Mouse (Mus musculus) liver, embryonic 14.5 days (tissue): ENCODE measurements around the gene Stxbp4. TPM values are rescaled to one million over a fixed set of nuclear protein-coding genes. Genes with fewer than 3 reads are reported as not detected.

Source experiments
- ATAC-seq: fragments of 200-750 bp; cut with Nextera tagmentation; 2 replicates; pipeline ENCODE4 v1.8.0; 2017; ENCODE audit warnings: moderate number of reproducible peaks, mild to moderate bottlenecking, moderate library complexity; ENCODE audit not compliant: insufficient read depth
- DNase-seq, 3 experiments: peaks; one replicate each; pipeline ENCODE4 v3.0.0-alpha.2; 2012 to 2013; ENCODE audit warnings: low read depth in 3 of 3, low spot score in 3 of 3
- H3K27ac ChIP-seq: fragments of 300-500 bp; sonication (generic); 2 replicates; pipeline ENCODE4 v1.5.1; 2014; ENCODE audit warnings: moderate library complexity, mild to moderate bottlenecking, control low read depth, inconsistent platforms
- H3K27me3 ChIP-seq: fragments of 300-500 bp; sonication (generic); 2 replicates; pipeline ENCODE4 v1.6.1; 2014; ENCODE audit warnings: mild to moderate bottlenecking, low read length, moderate library complexity; ENCODE audit not compliant: control insufficient read depth, insufficient read depth
- H3K36me3 ChIP-seq: fragments of 300-500 bp; sonication (generic); replicated peaks from 2 replicates; pipeline ENCODE4 v1.6.1; 2014; ENCODE audit warnings: low read depth; ENCODE audit not compliant: control insufficient read depth, insufficient read depth
- H3K4me1 ChIP-seq, 2 experiments: fragments of 200-500 bp in 1 of 2; fragments of 300-500 bp in 1 of 2; sonication (generic) in 1 of 2; replicated peaks; 2 replicates each; pipeline ENCODE4 v1.6.1; 2012 to 2014; ENCODE audit warnings: antibody characterized with exemption in 1 of 2, inconsistent platforms in 1 of 2, low read length in 1 of 2; ENCODE audit not compliant: control insufficient read depth in 2 of 2, insufficient read depth in 2 of 2
- H3K4me2 ChIP-seq: fragments of 300-500 bp; sonication (generic); 2 replicates; pipeline ENCODE4 v1.6.1; 2014; ENCODE audit warnings: low read depth, mild to moderate bottlenecking, control low read depth, moderate library complexity
- H3K4me3 ChIP-seq, 2 experiments: fragments of 200-500 bp in 1 of 2; fragments of 300-500 bp in 1 of 2; sonication (generic) in 1 of 2; 2 replicates each; pipeline ENCODE4 v1.5.1; 2012 to 2014; ENCODE audit warnings: low read depth in 2 of 2, low read length in 2 of 2, mild to moderate bottlenecking in 2 of 2, control low read depth in 1 of 2, inconsistent platforms in 1 of 2, moderate library complexity in 1 of 2; ENCODE audit not compliant: insufficient read depth in 1 of 2
- H3K9ac ChIP-seq: fragments of 300-500 bp; sonication (generic); replicated peaks from 2 replicates; pipeline ENCODE4 v1.6.1; 2014; ENCODE audit warnings: mild to moderate bottlenecking, control low read depth, moderate library complexity
- H3K9me3 ChIP-seq: fragments of 300-500 bp; sonication (generic); 2 replicates; pipeline ENCODE4 v1.6.1; 2016; ENCODE audit warnings: low read length, mixed read lengths; ENCODE audit not compliant: control insufficient read depth
- CTCF ChIP-seq: IDR thresholded peaks from 2 replicates; pipeline ENCODE4 v1.5.1; 2016; ENCODE audit warnings: antibody characterized with exemption, low read depth, control low read depth
- EP300 ChIP-seq: IDR thresholded peaks from 2 replicates; pipeline ENCODE4 v1.6.1; 2016; ENCODE audit warnings: antibody characterized with exemption, low read depth
- WGBS: fragments of 180-500 bp; shearing (Covaris S2); extraction: QIAGEN DNeasy Blood & Tissue Kit; methylation state at CpG from one replicate; pipeline ENCODE4 v1.1.7; 2014; ENCODE audit not compliant: insufficient replicate concordance; 5-methylcytosine and 5-hydroxymethylcytosine counted together
- polyA plus RNA-seq, 2 experiments: library from polyadenylated mRNA; depleted of rRNA in 1 of 2; stranded (reverse) in 1 of 2; unstranded in 1 of 2; fragments of >200 nt; fragmentation: Nextera tagmentation in 1 of 2; extraction: Ambion mirVana in 1 of 2; gene quantifications; 2 replicates each; pipeline versions ENCODE4 v1.2.1 to v1.2.3; 2012 to 2014

Stxbp4 gene
- polyA plus RNA-seq, 2 experiments = 2.6 to 6.2 TPM

DNA sequence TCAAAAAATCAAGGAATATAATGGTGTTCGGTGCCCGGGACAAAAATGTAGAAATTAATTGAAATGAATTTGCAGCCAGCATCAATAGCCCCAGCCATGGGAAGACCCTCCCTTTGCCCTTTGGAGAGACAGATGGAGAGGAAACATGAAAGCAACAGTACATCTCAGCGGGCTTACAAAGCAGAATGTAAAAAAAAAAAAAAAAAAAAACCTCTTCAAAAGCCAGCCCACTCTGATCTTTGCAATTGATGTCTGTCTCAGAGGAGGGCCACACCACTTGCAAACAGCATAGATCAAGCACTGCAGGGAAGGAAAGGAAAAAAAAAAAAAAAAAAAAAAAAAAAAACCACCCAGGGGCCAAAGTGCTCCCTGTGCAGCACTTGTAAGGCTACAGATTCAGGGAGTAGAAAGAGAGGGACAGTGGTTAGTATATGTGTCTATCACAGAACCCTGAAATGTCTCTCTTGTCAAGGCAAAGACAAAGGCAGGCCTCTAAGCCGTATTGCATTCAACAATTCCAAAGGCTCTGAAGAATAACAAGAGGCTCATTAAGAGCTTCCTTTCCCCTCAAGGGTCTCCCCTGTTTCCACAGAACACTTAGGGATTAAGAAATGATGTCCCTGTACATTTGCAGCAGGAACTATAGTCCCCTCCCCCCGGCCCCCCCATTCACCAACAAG lies 25.9 kb upstream of the Stxbp4 start:
- Histone ChIP-seq H3K4me1 (peaks cover 55 to 57% of the 10 kb centered on the region in 2 experiments), H3K4me2 (peak overlapping the region; percentile 58), H3K9me3 (no peaks in the 10 kb centered on the region), H3K27me3 (no peaks in the 10 kb centered on the region), H3K4me3 (peak overlapping the region in 1 of 2 experiments; percentile 41; a peak in 2 of 4 replicates), H3K36me3 (peaks cover 45% of the 10 kb centered on the region), H3K9ac (peak overlapping the region; percentile 67), H3K27ac (peak overlapping the region; percentile 92)
- WGBS = 23% methylated on average over 5 of the region's 5 CpGs
- TF ChIP-seq CTCF (no peak), EP300 (no peak)
- ATAC-seq = peak; percentile 32; the same call in 1 of the 2 replicates
- DNase-seq = no peak

DNA sequence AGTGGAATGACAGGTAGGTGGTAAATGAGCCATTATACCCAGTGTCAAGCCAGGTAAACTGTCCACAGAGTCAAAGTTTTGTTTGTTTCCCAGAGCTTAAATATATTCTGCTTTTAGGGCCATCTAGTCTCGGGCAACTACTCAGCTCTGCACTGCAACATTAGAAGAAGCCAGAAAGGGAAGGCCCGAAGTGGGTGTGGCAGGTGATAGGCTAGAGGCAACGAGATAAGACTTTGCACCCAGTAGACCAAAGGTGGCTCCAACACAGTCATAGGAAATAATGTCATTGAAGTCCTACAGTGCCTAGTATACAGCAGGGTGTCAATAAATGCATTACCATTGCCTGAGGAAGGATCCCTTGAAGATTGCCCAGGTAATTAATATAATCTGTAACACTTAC lies 25.2 kb upstream of the Stxbp4 start:
- TF ChIP-seq EP300 (peak; percentile 65), CTCF (no peak)
- 4% methylated on average over 3 of the region's 3 CpGs for WGBS

DNA sequence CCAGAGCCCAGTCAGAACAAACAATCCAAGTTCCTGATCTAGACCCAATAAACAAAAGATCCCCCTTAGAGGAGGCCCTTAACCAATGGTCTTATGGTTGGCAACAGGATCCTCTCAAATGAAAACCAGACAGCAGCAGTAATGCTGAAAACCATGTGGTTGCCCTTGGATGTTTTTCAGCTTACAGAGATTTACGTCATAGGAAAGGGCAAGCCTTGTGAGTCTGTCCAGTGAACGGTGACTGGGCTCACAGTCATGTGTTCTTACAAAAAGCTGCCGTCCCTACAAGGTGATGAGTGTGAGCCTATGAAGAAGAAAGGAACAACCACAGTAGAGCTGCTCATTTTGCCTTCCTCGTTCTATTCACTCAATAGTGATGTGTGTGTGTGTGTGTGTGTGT lies 22.8 kb upstream of the Stxbp4 start:
- ATAC-seq = no peak
- Histone ChIP-seq H3K9ac (no peak overlapping the region), H3K27me3 (no peaks in the 10 kb centered on the region), H3K36me3 (peaks cover 58% of the 10 kb centered on the region), H3K4me1 (peaks cover 36 to 38% of the 10 kb centered on the region in 2 experiments), H3K27ac (no peak overlapping the region), H3K4me2 (no peak overlapping the region), H3K9me3 (no peaks in the 10 kb centered on the region), H3K4me3 (no peak overlapping the region)
- 89% methylated on average over 4 of the region's 4 CpGs for WGBS
- TF ChIP-seq CTCF = no peak
- TF ChIP-seq EP300 = no peak
- no peak for DNase-seq

More for the DNA sequence above, 25.2 kb upstream of the Stxbp4 start:
- H3K27me3 ChIP-seq = no peaks in the 10 kb centered on the region
- H3K4me2 ChIP-seq = peak overlapping the region; percentile 58
- H3K9me3 ChIP-seq = no peaks in the 10 kb centered on the region
- peak overlapping the region; percentile 92 for H3K27ac ChIP-seq
- peak; percentile 60 for ATAC-seq
- peak; percentile 76 to 80 (median 78) for DNase-seq
- peak overlapping the region; percentile 19 for H3K9ac ChIP-seq
- peaks cover 38% of the 10 kb centered on the region for H3K36me3 ChIP-seq
- peak overlapping the region; percentile 3 to 29; a peak in 3 of 4 replicates for H3K4me3 ChIP-seq
- H3K4me1 ChIP-seq = peaks cover 54 to 56% of the 10 kb centered on the region in 2 experiments

DNA sequence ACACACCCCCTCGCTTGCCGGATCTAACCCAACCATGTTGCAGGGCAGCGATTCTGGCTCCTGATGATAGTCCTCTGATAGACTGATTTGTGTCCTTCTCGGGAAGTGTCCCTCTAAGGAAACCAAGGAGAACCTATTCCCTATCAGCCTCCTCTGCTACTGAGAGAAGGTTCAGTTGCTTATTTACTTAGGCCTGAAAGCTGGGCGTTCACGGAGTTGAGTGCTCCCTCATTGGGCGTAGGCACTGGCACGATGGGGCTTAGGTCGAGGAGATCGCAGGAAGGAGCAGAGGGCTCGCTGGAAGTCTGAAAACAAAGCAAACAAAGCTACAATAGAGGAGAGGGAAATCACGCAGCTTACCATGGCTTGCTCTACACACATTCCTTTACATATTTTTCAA lies 19.6 kb upstream of the Stxbp4 start:
- Histone ChIP-seq H3K4me2 (no peak overlapping the region), H3K36me3 (peaks cover 81% of the 10 kb centered on the region), H3K27ac (no peak overlapping the region), H3K9ac (no peak overlapping the region), H3K4me3 (no peak overlapping the region), H3K4me1 (peaks cover 6 to 7% of the 10 kb centered on the region in 2 experiments), H3K27me3 (no peaks in the 10 kb centered on the region), H3K9me3 (no peaks in the 10 kb centered on the region)
- ATAC-seq = no peak
- WGBS = 88% methylated on average over 12 of the region's 12 CpGs
- DNase-seq = no peak
- TF ChIP-seq EP300 (no peak), CTCF (no peak)

DNA sequence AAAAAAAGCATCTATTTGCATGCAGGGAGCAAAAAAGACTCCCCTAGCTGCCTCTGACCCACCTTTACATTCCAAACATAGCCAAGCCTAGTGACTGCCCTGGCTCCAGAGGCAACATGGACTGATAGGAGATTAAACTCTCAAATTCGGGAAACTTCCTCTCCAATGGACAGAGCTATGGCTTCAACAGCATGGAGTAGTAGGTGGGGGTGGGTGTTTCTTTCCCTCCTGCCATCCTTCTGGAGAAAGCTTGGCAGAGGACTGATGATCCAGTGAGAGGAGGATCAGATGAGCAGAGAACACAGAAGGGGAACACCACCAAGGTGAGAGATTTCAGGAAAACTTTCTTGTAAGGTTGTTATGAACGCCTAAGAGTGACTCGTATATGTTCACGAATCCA lies 14.7 kb upstream of the Stxbp4 start:
- Histone ChIP-seq H3K4me2 (no peak overlapping the region), H3K9me3 (no peaks in the 10 kb centered on the region), H3K4me1 (no peaks in the 10 kb centered on the region), H3K27ac (no peak overlapping the region), H3K36me3 (peaks cover 91% of the 10 kb centered on the region), H3K27me3 (no peaks in the 10 kb centered on the region), H3K9ac (no peak overlapping the region), H3K4me3 (no peak overlapping the region)
- ATAC-seq = no peak
- WGBS = 84% methylated on average over 4 of the region's 4 CpGs
- DNase-seq = no peak
- no peak for TF ChIP-seq EP300
- TF ChIP-seq CTCF = no peak
